Mouse (Mus musculus): ENCODE data around the gene Sowahb. TPM values are rescaled to one million over a fixed set of nuclear protein-coding genes. Genes with fewer than 3 reads are reported as not detected.

The Sowahb gene
- polyA plus RNA-seq (2014; fragmentation: Nextera tagmentation; extraction: Ambion mirVana): 0.45 and 0.66 TPM in 2 replicates

DNA sequence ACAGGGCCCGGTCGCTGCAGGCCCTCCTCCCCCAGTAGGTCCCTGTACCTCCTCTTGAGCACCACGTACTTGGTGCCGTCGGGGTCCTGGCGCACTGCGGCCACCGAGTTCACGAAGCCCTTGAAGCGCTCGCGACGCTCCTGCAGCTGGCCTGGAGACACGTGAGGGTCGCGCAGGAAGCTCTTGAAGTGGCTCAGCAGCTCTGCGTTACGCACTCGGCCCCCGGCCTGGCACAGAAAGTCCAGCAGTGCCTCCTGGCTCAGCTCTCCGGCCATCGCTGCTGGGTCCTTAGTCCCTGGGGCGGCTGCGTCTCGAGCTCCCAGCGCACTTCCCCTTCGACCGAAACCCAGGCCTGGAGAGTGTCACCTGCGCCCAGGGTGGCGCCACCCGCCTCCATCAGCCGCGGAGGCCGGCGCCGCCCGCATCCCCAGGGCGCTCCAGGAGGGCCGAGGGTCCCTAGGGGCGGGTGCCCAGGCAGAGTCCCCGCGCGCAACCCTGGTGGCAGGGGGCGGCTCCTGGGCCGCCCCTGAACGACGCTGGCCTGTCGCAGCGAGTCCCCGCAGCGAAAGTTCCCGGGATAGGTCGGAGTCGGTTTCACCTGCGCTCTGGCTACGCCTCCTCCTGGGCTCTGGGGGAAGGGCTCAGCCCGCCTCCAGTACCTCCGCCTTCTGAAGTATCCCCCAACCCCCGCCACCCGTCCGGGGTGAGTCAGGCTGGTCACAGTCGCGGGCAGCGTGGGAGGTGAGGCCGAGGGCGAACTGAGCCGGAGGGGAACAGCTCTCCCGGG is at the start of gene Sowahb:
Gene Sowahb (minus strand): TSS at position 439 of the 787 bp plus-strand sequence.
- Histone ChIP-seq H3K9me3 (replicated peaks; ENCODE audit: control insufficient read depth, low read length) (no peaks in the 10 kb centered on the region; the same call in 1 of the 2 replicates), H3K9ac (replicated peaks; ENCODE audit: low read length) (peak within 1 kb of the TSS; percentile 44), H3K4me3 (ENCODE audit: low read depth, low read length) (peak within 1 kb of the TSS; percentile 48), H3K27me3 (ENCODE audit: control insufficient read depth, insufficient read depth, low read length) (peaks cover 37% of the 10 kb centered on the region), H3K4me2 (ENCODE audit: low read depth, low read length) (peak within 1 kb of the TSS; percentile 98), H3K27ac (replicated peaks; ENCODE audit: low read depth, low read length) (no peak within 1 kb of the TSS), H3K4me1 (ENCODE audit: control insufficient read depth, insufficient read depth, low read length) (peaks cover 7% of the 10 kb centered on the region; the same call in 1 of the 2 replicates), H3K36me3 (replicated peaks; ENCODE audit: control insufficient read depth, insufficient read depth, low read depth, low read length) (no peaks in the 10 kb centered on the region)
- WGBS: 1% methylated on average over 68 of the region's 68 CpGs
- DNase-seq (ENCODE audit: low spot score) (peak; percentile 60), ATAC-seq (replicated peaks; ENCODE audit: insufficient number of reproducible peaks, low FRiP score, low TSS enrichment, low read depth) (peak; percentile 63)

DNA sequence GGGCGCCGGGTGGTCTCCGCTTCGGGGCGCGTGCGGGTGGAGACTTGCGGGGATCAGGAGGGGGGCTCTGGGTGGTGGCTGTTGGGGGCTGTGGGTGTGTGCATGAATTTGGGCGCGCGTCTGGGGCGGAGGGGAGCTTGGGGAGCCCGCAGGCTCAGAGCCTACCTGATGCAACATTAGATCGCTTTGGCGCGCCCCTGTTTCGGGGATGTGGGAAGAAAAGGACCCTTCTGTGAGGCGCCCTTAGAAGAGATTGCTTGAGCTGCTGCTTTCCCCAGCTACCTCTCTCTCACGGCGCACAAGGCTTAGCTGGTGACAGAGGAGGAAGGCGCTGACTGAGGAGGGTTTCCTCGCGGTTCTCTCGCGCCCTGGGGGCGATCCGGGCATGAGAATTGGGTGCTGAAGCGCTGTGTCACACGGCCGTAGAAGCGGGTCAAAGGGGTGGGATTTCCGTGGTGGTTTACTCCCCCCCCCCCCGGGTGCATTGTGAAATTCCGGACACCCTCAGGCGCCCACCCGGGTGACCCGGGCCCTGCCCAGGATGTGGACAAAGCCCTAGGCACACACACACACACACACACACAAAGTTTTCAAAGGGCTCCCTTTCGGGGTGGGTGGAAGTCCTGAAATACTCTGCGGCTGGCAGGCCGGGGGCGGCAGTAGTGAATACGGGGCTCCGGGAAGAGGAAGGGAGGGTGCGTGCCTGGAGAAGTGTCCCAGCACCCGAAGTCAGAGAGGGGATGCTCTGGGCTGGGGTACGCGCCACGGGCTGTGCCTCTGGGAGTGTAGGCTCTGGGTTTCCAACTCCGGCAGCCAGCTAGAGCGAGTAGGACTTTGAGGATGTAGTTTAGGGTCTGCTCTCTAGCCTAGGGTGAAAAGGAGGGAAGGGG is 49.1 kb upstream of the Sowahb start:
- no peaks in the 10 kb centered on the region for H3K27me3 ChIP-seq (ENCODE audit: control insufficient read depth, insufficient read depth, low read length)
- ATAC-seq (replicated peaks; ENCODE audit: insufficient number of reproducible peaks, low FRiP score, low TSS enrichment, low read depth): peak; percentile 35
- H3K36me3 ChIP-seq (replicated peaks; ENCODE audit: control insufficient read depth, insufficient read depth, low read depth, low read length): no peaks in the 10 kb centered on the region
- H3K4me2 ChIP-seq (ENCODE audit: low read depth, low read length): peak overlapping the region; percentile 92
- H3K9me3 ChIP-seq (replicated peaks; ENCODE audit: control insufficient read depth, low read length): no peaks in the 10 kb centered on the region
- peak overlapping the region; percentile 76 for H3K4me3 ChIP-seq (ENCODE audit: low read depth, low read length)
- under 1% methylated on average over 50 of the region's 50 CpGs for WGBS
- peak overlapping the region; percentile 89 for H3K27ac ChIP-seq (replicated peaks; ENCODE audit: low read depth, low read length)
- peak; percentile 62 for DNase-seq (ENCODE audit: low spot score)
- peaks cover 2% of the 10 kb centered on the region; the same call in 1 of the 2 replicates for H3K4me1 ChIP-seq (ENCODE audit: control insufficient read depth, insufficient read depth, low read length)
- peak overlapping the region; percentile 96 for H3K9ac ChIP-seq (replicated peaks; ENCODE audit: low read length)

DNA sequence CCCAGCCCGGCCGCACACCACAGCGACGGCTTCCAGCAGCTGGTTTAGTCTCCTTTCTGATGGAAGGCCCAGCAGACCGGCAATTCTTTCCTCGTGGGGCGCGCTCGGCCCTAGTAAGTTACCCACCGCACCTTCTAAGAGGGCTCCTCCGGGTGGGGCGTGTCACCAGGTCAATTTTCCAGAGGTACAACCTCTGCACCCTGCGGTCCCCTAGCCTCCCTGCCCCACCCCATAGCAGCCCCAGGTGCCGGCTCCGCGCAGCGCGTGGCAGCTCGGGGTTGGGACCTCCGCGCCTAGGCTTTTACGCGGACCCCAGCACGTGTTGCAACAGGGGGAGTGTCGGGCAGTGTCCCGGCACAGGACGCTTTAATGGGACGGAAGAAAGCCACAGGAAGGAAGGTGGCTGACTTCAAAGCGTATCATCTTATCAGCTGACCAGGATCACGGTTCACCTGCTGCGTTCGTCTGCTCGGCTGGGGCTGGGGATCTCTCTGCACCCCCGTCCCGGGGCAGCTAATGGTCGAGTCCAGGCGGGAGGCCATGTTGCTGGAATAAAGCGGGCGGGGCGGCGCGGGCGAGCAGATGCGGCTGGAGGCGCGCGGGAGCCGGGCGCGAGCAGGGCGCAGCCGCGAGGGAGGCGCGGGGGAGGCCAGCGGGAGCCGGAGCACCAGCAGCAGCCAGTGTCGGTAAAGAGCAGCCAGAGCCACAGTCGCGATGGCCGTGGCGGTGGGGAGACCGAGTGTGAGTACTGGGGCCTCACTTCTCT is 48.2 kb upstream of the Sowahb start, which contains the start of gene Sept11:
Gene Sept11 (plus strand): TSS at position 581 of the 766 bp plus-strand sequence.
- H3K9me3 ChIP-seq (replicated peaks; ENCODE audit: control insufficient read depth, low read length): no peaks in the 10 kb centered on the region
- under 1% methylated on average over 63 of the region's 63 CpGs for WGBS
- H3K4me2 ChIP-seq (ENCODE audit: low read depth, low read length): peak within 1 kb of the TSS; percentile 92
- peak within 1 kb of the TSS; percentile 89 for H3K27ac ChIP-seq (replicated peaks; ENCODE audit: low read depth, low read length)
- H3K4me3 ChIP-seq (ENCODE audit: low read depth, low read length): peak within 1 kb of the TSS; percentile 76
- peaks cover 2% of the 10 kb centered on the region; the same call in 1 of the 2 replicates for H3K4me1 ChIP-seq (ENCODE audit: control insufficient read depth, insufficient read depth, low read length)
- peak; percentile 91 for ATAC-seq (replicated peaks; ENCODE audit: insufficient number of reproducible peaks, low FRiP score, low TSS enrichment, low read depth)
- peak within 1 kb of the TSS; percentile 96 for H3K9ac ChIP-seq (replicated peaks; ENCODE audit: low read length)
- no peaks in the 10 kb centered on the region for H3K27me3 ChIP-seq (ENCODE audit: control insufficient read depth, insufficient read depth, low read length)
- no peaks in the 10 kb centered on the region for H3K36me3 ChIP-seq (replicated peaks; ENCODE audit: control insufficient read depth, insufficient read depth, low read depth, low read length)
- peak; percentile 91 for DNase-seq (ENCODE audit: low spot score)

DNA sequence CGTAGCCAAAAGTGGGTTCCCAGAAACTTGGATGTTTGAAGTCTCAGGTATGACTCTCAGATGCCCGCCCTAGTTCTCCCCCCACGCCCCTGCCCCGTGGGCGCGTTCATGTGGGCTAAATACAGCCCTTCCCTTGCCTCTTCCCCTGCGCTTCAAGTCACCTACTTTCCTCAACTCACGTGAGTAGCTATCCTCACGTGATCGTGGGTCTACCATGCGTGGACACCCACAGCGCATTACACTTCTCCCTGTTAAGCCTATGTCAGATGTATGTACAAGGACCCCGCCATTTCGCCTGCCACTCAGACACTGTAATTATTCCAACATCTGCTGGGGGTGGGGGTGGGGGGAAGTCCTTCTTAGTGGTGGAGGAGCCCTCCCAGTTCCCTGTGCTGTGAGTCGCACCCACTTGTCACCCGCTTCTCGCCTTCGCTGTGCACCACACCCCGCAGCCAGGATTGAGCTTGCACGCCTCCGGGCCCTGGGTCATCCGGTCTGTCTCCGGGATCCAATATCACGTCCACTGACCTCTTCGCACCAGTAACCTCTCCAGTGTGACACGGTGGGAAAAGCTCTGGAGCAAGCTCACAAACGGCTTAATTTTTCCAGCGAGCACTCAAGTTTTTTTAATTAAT is 47.4 kb upstream of the Sowahb start:
- Histone ChIP-seq H3K4me3 (ENCODE audit: low read depth, low read length) (peak overlapping the region; percentile 76), H3K9ac (replicated peaks; ENCODE audit: low read length) (peak overlapping the region; percentile 96), H3K4me1 (ENCODE audit: control insufficient read depth, insufficient read depth, low read length) (no peaks in the 10 kb centered on the region; the same call in 1 of the 2 replicates), H3K4me2 (ENCODE audit: low read depth, low read length) (peak overlapping the region; percentile 92), H3K9me3 (replicated peaks; ENCODE audit: control insufficient read depth, low read length) (no peaks in the 10 kb centered on the region), H3K27ac (replicated peaks; ENCODE audit: low read depth, low read length) (no peak overlapping the region), H3K36me3 (replicated peaks; ENCODE audit: control insufficient read depth, insufficient read depth, low read depth, low read length) (no peaks in the 10 kb centered on the region), H3K27me3 (ENCODE audit: control insufficient read depth, insufficient read depth, low read length) (no peaks in the 10 kb centered on the region)
- peak; percentile 41 for DNase-seq (ENCODE audit: low spot score)
- peak; percentile 11 for ATAC-seq (replicated peaks; ENCODE audit: insufficient number of reproducible peaks, low FRiP score, low TSS enrichment, low read depth)
- WGBS: 5% methylated on average over 28 of the region's 28 CpGs

DNA sequence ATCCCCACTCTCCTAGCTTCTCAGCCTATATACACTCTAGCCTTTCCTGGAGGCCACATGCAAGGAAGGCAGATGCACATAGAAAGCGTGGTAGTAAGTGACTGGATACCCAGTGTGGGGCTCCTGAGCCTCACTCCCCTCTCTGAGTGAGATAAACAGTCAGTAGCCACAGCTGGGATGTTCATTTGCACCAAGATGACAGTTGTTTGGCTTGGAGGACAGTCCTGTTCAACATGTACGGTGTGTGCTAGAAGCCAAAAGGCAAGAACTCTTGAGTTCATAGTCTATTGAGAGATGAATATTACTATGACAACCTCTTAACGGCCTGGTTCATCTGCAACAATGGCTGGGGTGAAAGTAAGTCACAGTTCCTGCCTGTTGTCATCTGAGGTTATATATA is 46.4 kb upstream of the Sowahb start:
- Histone ChIP-seq H3K4me3 (ENCODE audit: low read depth, low read length) (no peak overlapping the region), H3K9ac (replicated peaks; ENCODE audit: low read length) (no peak overlapping the region), H3K36me3 (replicated peaks; ENCODE audit: control insufficient read depth, insufficient read depth, low read depth, low read length) (no peaks in the 10 kb centered on the region), H3K4me1 (ENCODE audit: control insufficient read depth, insufficient read depth, low read length) (no peaks in the 10 kb centered on the region; the same call in 1 of the 2 replicates), H3K9me3 (replicated peaks; ENCODE audit: control insufficient read depth, low read length) (no peaks in the 10 kb centered on the region), H3K27me3 (ENCODE audit: control insufficient read depth, insufficient read depth, low read length) (no peaks in the 10 kb centered on the region), H3K4me2 (ENCODE audit: low read depth, low read length) (no peak overlapping the region), H3K27ac (replicated peaks; ENCODE audit: low read depth, low read length) (no peak overlapping the region)
- ATAC-seq (replicated peaks; ENCODE audit: insufficient number of reproducible peaks, low FRiP score, low TSS enrichment, low read depth): no peak
- WGBS: 79% methylated on average over 3 of the region's 3 CpGs
- no peak for DNase-seq (ENCODE audit: low spot score)

DNA sequence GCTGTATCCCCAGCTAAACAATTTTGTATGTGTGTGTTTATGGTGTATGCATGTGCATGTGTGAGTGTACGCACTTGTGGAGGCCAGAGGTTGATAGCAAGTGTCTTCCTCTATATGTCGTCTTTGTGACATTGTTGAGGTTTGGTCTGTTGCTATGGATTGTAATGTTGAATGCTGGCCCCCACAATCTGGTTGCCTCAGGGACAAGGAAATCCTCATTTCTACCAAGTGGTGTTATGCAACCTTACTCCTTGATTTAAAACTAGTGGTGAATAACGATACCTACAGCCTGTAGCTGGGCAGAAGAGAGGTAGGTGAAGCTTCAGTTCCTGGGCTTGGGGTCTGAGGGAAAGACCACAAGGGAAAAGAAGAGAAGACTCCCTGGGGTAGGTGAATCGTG is 41.1 kb upstream of the Sowahb start:
- no peaks in the 10 kb centered on the region for H3K9me3 ChIP-seq (replicated peaks; ENCODE audit: control insufficient read depth, low read length)
- no peaks in the 10 kb centered on the region for H3K27me3 ChIP-seq (ENCODE audit: control insufficient read depth, insufficient read depth, low read length)
- H3K4me1 ChIP-seq (ENCODE audit: control insufficient read depth, insufficient read depth, low read length): no peaks in the 10 kb centered on the region
- DNase-seq (ENCODE audit: low spot score): no peak
- no peak overlapping the region for H3K4me3 ChIP-seq (ENCODE audit: low read depth, low read length)
- H3K36me3 ChIP-seq (replicated peaks; ENCODE audit: control insufficient read depth, insufficient read depth, low read depth, low read length): no peaks in the 10 kb centered on the region
- H3K27ac ChIP-seq (replicated peaks; ENCODE audit: low read depth, low read length): no peak overlapping the region
- 88% methylated on average over 4 of the region's 4 CpGs for WGBS
- no peak for ATAC-seq (replicated peaks; ENCODE audit: insufficient number of reproducible peaks, low FRiP score, low TSS enrichment, low read depth)
- H3K4me2 ChIP-seq (ENCODE audit: low read depth, low read length): no peak overlapping the region
- no peak overlapping the region for H3K9ac ChIP-seq (replicated peaks; ENCODE audit: low read length)

DNA sequence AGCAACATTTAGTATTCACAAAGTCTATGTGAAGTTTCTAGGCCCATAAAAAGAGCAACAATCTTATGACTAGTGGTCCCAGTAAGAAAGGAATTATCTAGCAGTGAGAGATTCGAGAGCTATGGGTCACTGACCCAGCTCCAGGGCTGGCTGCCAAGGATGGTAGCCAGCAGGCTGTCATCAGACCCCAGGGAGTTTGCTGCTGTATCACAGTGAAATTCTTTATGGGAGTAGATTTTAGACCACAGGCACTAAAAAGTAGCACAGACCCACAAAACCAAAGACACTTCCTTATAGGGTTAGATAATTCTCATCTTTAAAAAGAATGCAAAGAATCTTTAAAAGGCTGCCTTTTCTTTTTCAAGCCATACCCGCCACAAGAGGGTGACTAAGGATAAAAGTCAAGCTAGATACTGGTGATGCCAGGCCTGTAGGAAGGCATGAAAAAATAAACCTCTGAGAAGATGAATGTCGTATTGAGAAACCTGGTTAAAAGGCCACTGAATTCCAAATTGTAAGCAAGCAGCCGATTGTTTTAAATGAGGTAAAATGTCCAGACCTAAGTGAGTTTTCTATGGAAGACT is 40.3 kb upstream of the Sowahb start:
- Histone ChIP-seq H3K9me3 (replicated peaks; ENCODE audit: control insufficient read depth, low read length) (no peaks in the 10 kb centered on the region), H3K9ac (replicated peaks; ENCODE audit: low read length) (no peak overlapping the region), H3K4me2 (ENCODE audit: low read depth, low read length) (no peak overlapping the region), H3K4me3 (ENCODE audit: low read depth, low read length) (no peak overlapping the region), H3K36me3 (replicated peaks; ENCODE audit: control insufficient read depth, insufficient read depth, low read depth, low read length) (no peaks in the 10 kb centered on the region), H3K27me3 (ENCODE audit: control insufficient read depth, insufficient read depth, low read length) (no peaks in the 10 kb centered on the region), H3K4me1 (ENCODE audit: control insufficient read depth, insufficient read depth, low read length) (no peaks in the 10 kb centered on the region), H3K27ac (replicated peaks; ENCODE audit: low read depth, low read length) (no peak overlapping the region)
- no peak for ATAC-seq (replicated peaks; ENCODE audit: insufficient number of reproducible peaks, low FRiP score, low TSS enrichment, low read depth)
- DNase-seq (ENCODE audit: low spot score): no peak
- 57% methylated on average over 4 of the region's 4 CpGs for WGBS

Measured in embryonic facial prominence, embryonic 11.5 days (tissue).